Mouse (Mus musculus): Measurements from ENCODE around the gene Dnajc9.

DNA sequence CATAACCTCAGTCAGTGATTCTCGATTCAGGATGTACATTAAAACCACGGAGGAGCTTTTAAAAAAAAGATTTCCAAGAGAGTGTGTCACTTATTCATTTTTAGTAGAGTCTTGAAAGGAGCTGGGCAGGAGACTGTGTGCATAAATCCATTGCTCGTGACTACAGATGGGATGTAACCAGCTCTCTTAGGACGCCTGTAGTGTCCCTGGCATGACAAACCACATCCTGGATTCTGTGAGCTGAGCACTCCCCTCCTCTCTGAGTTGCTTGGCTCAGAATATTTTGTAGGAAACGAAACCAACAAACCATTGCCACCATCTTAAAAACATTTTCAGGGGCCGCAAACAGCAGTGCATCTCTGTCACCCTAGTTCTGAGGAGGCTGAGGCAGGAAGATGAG, 48.3 kb upstream of the Dnajc9 start:
- no peak for TF ChIP-seq CTCF (IDR thresholded peaks at IDR 0.05; ENCODE audit: low read depth)
- no peak for TF ChIP-seq EP300 (optimal IDR thresholded peaks at IDR 0.05)

Data from stomach, postnatal 0 days (tissue).